Mouse (Mus musculus) forebrain, embryonic 15.5 days (tissue): Measurements from ENCODE around the gene Top2a. TPM values are rescaled to one million over a fixed set of nuclear protein-coding genes. Genes with fewer than 3 reads are reported as not detected.

ENCODE experiments used
- ATAC-seq: fragments of 200-750 bp; cut with Nextera tagmentation; replicated peaks from 2 replicates; pipeline ENCODE4 v1.8.0; 2017; ENCODE audit warnings: mild to moderate bottlenecking, moderate TSS enrichment, moderate library complexity
- H3K27ac ChIP-seq: fragments of 300-500 bp; sonication (generic); replicated peaks from 2 replicates; pipeline ENCODE4 v1.5.1; 2015; ENCODE audit warnings: mild to moderate bottlenecking, inconsistent platforms
- H3K27me3 ChIP-seq: fragments of 300-500 bp; sonication (generic); 2 replicates; pipeline ENCODE4 v1.6.1; 2015; ENCODE audit warnings: inconsistent platforms
- H3K36me3 ChIP-seq: fragments of 300-500 bp; sonication (generic); 2 replicates; pipeline ENCODE4 v1.6.1; 2015; ENCODE audit warnings: mild to moderate bottlenecking, inconsistent platforms
- H3K4me1 ChIP-seq: fragments of 300-500 bp; sonication (generic); 2 replicates; pipeline ENCODE4 v1.6.1; 2015; ENCODE audit warnings: inconsistent platforms
- H3K4me2 ChIP-seq: fragments of 300-500 bp; sonication (generic); replicated peaks from 2 replicates; pipeline ENCODE4 v1.6.1; 2015; ENCODE audit warnings: mild to moderate bottlenecking, inconsistent platforms
- H3K4me3 ChIP-seq: fragments of 300-500 bp; sonication (generic); 2 replicates; pipeline ENCODE4 v1.5.1; 2015; ENCODE audit warnings: mild to moderate bottlenecking, inconsistent platforms
- H3K9ac ChIP-seq: fragments of 300-500 bp; sonication (generic); replicated peaks from 2 replicates; pipeline ENCODE4 v1.6.1; 2015; ENCODE audit warnings: mild to moderate bottlenecking, inconsistent platforms
- H3K9me3 ChIP-seq: fragments of 300-500 bp; sonication (generic); 2 replicates; pipeline ENCODE4 v1.6.1; 2016; ENCODE audit warnings: inconsistent platforms
- WGBS: fragments of 180-500 bp; shearing (Covaris S2); methylation state at CpG from one replicate; pipeline ENCODE4 v1.1.7; 2015; ENCODE audit warnings: mixed read lengths; 5-methylcytosine and 5-hydroxymethylcytosine counted together
- polyA plus RNA-seq: library from polyadenylated mRNA; unstranded; fragments of >200 nt; fragmentation: Nextera tagmentation; extraction: Ambion mirVana; gene quantifications from 2 replicates; pipeline ENCODE4 v1.2.1, GENCODE M21; 2015

Gene Top2a
- polyA plus RNA-seq, result 126 and 141 TPM in 2 replicates

DNA sequence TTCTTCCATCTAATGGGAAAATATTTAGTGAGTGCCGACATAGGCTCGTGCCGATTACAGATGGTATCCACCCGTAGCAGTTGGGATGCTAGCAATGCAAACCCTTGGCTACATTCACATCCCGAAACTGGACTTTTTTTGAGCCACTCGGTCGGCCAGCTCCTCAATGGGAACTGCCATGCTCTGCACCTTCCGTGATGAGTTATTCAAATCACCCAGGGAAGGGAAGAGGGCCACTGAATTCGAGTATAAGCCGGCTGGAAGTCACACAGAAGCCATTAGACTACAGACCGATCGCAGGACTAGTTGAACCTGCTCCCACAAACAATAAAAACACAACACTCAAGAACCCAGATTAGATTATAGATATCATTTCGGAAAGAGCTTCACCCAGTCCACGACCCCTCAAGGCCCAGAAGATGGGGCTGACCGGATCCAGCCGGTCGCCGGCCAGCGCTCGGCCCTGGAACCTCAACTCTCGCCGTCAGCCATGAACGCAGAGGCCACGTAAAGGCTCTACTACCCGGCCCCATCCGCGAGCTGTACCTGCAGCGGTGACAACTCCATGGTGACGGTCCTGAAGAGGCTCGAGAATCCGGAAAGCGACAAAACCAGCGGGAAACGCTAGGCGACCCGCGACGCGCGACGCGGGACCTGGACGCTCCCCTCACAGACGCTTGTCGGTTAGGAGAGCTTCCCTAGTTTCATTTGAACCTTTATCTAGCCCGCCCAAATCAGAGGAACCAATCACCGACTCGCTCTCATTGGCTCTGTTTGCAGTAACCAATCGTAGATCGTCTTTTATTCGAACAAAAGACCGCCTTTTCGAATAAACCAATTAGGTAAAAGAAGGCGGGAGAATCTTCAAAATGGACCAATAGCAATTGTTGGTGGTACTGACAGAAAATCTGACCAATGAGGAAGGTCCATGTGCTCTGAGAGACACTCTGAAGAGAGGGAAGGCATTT is at the start of gene Top2a:
Gene Top2a, minus strand, starts transcription at position 690 of the 968 bp plus-strand sequence.
- Histone ChIP-seq H3K9ac (peak within 1 kb of the TSS; percentile 50), H3K4me1 (peaks cover 19% of the 10 kb centered on the region), H3K9me3 (no peaks in the 10 kb centered on the region), H3K36me3 (no peaks in the 10 kb centered on the region), H3K4me3 (peak within 1 kb of the TSS; percentile 61), H3K27ac (peak within 1 kb of the TSS; percentile 54; the same call in 1 of the 2 replicates), H3K4me2 (peak within 1 kb of the TSS; percentile 63), H3K27me3 (no peaks in the 10 kb centered on the region)
- under 1% methylated on average over 54 of the region's 54 CpGs for WGBS
- ATAC-seq, result peak; percentile 97

DNA sequence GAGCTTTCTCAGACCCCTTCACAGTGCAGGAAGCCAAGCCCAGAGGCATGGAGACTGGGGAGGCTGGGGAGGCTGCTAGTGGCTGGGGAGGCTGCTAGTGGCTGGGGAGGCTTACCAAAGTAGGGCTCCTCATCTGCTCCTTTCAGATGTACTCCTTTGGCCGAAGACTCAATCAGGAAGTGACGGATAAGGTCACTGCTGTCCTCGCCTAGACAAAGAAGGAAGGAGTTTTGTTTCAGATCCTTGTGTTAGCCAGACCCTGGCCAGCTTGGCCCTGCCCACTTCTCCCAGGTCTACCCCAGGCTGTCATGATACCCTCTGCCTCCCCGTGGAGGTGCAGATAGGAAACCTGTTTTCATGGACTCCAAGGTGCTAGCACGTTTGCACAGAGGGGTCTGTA is 49.8 kb upstream of the Top2a start:
- no peaks in the 10 kb centered on the region for H3K4me1 ChIP-seq
- H3K27ac ChIP-seq, result no peak overlapping the region
- no peak for ATAC-seq
- H3K9ac ChIP-seq, result no peak overlapping the region
- H3K27me3 ChIP-seq, result no peaks in the 10 kb centered on the region
- 68% methylated on average over 5 of the region's 5 CpGs for WGBS
- H3K4me2 ChIP-seq, result no peak overlapping the region
- H3K4me3 ChIP-seq, result no peak overlapping the region
- H3K9me3 ChIP-seq, result no peaks in the 10 kb centered on the region
- H3K36me3 ChIP-seq, result no peaks in the 10 kb centered on the region

DNA sequence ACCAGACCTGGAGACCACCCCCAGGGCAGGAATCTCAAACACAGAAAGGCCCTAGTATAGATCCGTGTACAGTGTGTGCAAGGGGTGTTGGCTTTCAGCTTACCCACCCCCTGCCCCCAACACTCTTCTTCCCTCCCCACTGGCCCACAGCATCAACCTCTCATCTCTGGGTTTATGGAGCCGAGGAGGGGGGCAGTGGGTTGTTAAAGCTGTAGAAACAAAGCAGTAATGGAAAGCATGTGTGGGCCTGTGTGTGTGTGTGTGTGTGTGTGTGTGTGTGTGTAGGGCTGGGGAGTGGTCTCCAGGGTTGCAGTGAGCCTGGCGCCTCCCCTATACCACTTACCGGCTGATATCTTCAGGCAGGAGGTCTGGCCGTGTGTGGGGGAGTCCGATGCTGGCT is 47.9 kb upstream of the Top2a start:
- Histone ChIP-seq H3K9ac (no peak overlapping the region), H3K4me2 (no peak overlapping the region), H3K27ac (no peak overlapping the region), H3K4me1 (no peaks in the 10 kb centered on the region), H3K4me3 (no peak overlapping the region), H3K9me3 (no peaks in the 10 kb centered on the region), H3K36me3 (no peaks in the 10 kb centered on the region), H3K27me3 (no peaks in the 10 kb centered on the region)
- WGBS, result 35% methylated on average over 6 of the region's 6 CpGs
- ATAC-seq, result no peak

DNA sequence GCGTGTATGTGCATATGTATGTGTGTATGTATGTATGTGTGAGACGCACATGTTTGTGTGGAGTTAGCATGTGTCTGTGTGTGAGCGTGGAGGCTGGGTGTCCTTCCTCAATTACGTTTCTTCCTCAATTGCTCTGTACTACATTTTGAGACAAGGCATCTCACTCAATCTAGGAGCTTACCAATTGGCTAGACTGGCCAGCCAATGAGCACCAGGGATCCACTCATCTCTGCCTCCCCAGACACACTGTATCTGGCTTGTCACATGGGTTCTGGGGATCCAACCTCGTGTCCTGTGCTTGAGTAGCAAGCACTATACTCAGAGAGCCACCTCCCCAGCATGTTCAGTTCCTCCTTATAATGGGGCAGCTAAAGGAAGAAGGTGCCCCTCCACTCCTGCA is 44.5 kb upstream of the Top2a start:
- WGBS, result 79% methylated on average over 5 of the region's 5 CpGs

DNA sequence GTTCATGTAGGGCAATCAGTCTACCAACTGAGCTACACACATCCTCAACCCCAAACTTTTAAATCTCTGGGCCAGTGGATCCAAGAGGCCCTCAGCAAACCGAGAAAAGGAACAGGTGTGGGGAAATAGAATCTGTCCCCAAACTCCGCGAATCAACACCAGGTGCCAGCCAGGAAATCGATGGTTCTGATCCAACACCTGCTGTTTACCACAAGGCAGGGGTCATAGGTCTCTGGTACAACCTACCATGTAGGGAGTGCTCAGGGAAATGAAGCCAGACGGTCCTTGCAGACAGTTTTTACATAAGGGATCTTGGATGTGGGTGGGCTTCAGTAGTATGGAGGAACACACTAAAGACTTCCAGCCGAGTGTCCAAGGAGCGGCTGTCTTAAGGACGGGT is 43.6 kb upstream of the Top2a start:
- H3K9me3 ChIP-seq, result no peaks in the 10 kb centered on the region
- no peaks in the 10 kb centered on the region for H3K4me1 ChIP-seq
- no peaks in the 10 kb centered on the region for H3K27me3 ChIP-seq
- H3K27ac ChIP-seq, result no peak overlapping the region
- no peaks in the 10 kb centered on the region for H3K36me3 ChIP-seq
- H3K9ac ChIP-seq, result no peak overlapping the region
- 89% methylated on average over 8 of the region's 8 CpGs for WGBS
- ATAC-seq, result no peak
- no peak overlapping the region for H3K4me2 ChIP-seq
- H3K4me3 ChIP-seq, result no peak overlapping the region

More for the DNA sequence above, 44.5 kb upstream of the Top2a start:
- Histone ChIP-seq H3K36me3 (no peaks in the 10 kb centered on the region), H3K4me2 (no peak overlapping the region), H3K27me3 (no peaks in the 10 kb centered on the region), H3K4me3 (no peak overlapping the region), H3K9ac (no peak overlapping the region), H3K4me1 (no peaks in the 10 kb centered on the region), H3K27ac (no peak overlapping the region), H3K9me3 (no peaks in the 10 kb centered on the region)
- ATAC-seq, result no peak

DNA sequence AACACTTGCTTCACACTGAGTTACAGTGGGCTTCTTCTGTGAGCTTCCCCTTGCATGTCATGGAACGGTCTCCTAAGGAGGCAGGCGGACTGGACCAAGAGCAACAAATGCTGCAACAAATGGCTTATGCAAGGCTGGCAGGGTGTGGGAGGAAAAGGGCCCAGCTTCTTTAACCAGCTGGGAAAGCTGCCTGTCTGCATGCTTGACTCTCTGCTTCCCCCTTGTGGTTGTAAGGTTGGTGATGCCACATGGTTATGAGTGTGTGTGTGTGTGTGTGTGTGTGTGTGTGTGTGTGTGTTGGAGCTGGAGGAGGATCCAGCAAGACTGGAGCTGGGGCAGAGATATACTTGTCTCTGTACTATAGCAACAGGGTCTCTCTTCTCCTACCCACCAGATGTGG is 42.0 kb upstream of the Top2a start:
- no peak overlapping the region for H3K4me3 ChIP-seq
- H3K4me2 ChIP-seq, result no peak overlapping the region
- H3K4me1 ChIP-seq, result no peaks in the 10 kb centered on the region
- WGBS, result 7% methylated on average over 2 of the region's 2 CpGs
- no peaks in the 10 kb centered on the region for H3K36me3 ChIP-seq
- no peak overlapping the region for H3K9ac ChIP-seq
- H3K9me3 ChIP-seq, result no peaks in the 10 kb centered on the region
- ATAC-seq, result 0 out of 2 replicates have a peak, but pooled peaks have one; percentile 32
- no peak overlapping the region for H3K27ac ChIP-seq
- no peaks in the 10 kb centered on the region for H3K27me3 ChIP-seq

DNA sequence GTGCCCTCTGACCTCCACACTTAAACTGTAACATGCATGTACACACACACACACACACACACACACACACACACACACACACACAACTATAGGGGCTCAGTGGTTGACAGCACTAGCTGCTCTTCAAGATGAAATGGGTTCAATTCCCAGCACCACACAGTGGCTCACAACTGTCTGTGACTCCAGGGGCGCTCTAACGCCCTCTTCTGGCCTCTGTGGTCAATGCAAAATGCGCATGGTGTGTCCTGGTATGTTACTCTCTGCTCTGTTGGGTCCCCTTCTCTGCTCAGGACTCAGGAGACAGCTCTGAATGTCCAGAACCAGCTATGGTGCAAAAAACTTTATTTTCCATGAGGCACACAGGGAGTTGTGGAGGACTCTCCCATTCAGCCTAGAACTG is 41.4 kb upstream of the Top2a start:
- Histone ChIP-seq H3K9ac (no peak overlapping the region), H3K9me3 (no peaks in the 10 kb centered on the region), H3K4me3 (no peak overlapping the region), H3K4me1 (no peaks in the 10 kb centered on the region), H3K36me3 (no peaks in the 10 kb centered on the region), H3K4me2 (no peak overlapping the region), H3K27me3 (no peaks in the 10 kb centered on the region), H3K27ac (no peak overlapping the region)
- 74% methylated on average over 3 of the region's 3 CpGs for WGBS
- ATAC-seq, result no peak

DNA sequence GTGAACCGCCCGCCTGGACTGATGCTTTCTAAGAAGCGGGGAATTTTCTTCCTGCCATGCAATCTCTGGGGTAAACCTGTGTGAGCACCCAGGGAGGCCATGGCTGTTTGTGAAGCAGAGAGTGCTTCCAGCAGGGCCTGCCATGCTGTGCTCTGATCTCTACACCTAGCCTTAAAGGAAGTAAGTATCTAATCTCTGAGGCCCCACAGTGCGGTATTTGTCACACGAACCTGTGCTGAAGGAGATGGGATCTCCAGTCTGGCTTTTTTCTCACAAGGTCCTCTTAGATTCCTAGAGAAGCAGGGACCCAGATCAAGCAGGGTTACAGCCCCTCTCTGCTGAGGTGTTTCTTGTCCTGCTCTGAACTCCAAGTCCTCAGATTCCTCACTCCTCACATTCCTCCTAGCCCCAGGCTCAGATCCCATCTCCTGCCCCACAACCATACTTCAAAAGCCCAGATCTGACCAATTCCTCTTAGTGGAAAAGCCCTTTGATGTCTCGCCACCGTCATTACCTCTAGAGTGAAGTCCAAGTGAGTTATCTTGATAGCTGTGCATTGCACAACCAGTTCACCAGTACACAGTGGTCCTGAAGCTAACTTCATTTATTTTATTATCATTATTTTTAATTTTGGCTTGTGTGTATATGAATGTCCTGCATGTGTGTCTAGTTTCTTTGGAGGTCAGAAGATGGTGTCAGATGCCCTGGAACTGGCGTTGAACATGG is 39.6 kb upstream of the Top2a start:
- H3K9me3 ChIP-seq, result no peaks in the 10 kb centered on the region
- WGBS, result 49% methylated on average over 8 of the region's 8 CpGs
- no peak overlapping the region for H3K27ac ChIP-seq
- no peak overlapping the region for H3K4me2 ChIP-seq
- ATAC-seq, result no peak
- no peaks in the 10 kb centered on the region for H3K27me3 ChIP-seq
- H3K9ac ChIP-seq, result no peak overlapping the region
- H3K4me3 ChIP-seq, result no peak overlapping the region
- no peaks in the 10 kb centered on the region for H3K4me1 ChIP-seq
- no peaks in the 10 kb centered on the region for H3K36me3 ChIP-seq

DNA sequence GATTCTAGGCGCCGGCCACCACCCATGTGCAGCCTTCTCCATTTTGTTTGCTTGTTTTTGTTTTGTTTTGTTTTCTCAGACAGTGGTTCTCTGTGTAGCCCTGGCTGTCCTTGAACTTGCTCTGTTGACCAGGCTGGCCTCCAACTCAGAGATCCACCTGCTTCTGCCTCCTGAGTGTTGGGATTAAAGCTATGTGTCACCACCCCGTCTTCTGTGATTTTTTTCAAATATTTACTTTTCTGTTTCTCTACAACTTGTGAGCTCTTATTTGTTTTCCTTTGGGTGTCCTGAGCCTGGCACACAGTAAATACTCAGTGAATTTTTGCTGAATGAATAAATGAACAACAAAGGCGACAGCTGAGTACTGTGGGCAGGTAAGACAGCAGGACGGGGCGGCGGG is 38.7 kb upstream of the Top2a start:
- 82% methylated on average over 7 of the region's 7 CpGs for WGBS
- Histone ChIP-seq H3K27me3 (no peaks in the 10 kb centered on the region), H3K27ac (no peak overlapping the region), H3K4me1 (no peaks in the 10 kb centered on the region), H3K9ac (no peak overlapping the region), H3K4me3 (no peak overlapping the region), H3K4me2 (no peak overlapping the region), H3K9me3 (no peaks in the 10 kb centered on the region), H3K36me3 (no peaks in the 10 kb centered on the region)
- no peak for ATAC-seq

DNA sequence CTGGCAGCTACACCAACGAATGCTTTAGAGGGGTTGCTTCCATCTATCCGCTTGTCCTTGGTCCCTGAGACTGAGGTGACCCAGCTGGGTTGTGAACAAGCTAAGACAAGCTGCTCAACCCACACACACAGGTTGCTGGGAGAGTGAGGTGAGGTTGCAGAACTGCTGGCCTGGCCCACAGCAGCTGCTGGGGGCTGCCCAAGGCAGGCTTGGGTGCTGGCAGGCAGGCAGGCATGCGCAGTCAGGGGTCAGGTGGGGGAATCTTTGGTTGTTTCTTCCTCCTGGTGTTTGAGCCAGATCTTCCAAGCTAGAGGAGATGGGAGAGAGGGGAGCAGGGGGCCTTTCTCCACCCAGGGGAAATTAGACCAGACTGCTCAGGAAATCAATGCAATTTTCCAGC is 36.4 kb upstream of the Top2a start:
- Histone ChIP-seq H3K27me3 (no peaks in the 10 kb centered on the region), H3K27ac (no peak overlapping the region), H3K9me3 (no peaks in the 10 kb centered on the region), H3K4me3 (no peak overlapping the region), H3K9ac (no peak overlapping the region), H3K4me1 (peaks cover 4% of the 10 kb centered on the region), H3K4me2 (no peak overlapping the region), H3K36me3 (no peaks in the 10 kb centered on the region)
- ATAC-seq, result no peak
- WGBS, result 90% methylated on average over 3 of the region's 3 CpGs

DNA sequence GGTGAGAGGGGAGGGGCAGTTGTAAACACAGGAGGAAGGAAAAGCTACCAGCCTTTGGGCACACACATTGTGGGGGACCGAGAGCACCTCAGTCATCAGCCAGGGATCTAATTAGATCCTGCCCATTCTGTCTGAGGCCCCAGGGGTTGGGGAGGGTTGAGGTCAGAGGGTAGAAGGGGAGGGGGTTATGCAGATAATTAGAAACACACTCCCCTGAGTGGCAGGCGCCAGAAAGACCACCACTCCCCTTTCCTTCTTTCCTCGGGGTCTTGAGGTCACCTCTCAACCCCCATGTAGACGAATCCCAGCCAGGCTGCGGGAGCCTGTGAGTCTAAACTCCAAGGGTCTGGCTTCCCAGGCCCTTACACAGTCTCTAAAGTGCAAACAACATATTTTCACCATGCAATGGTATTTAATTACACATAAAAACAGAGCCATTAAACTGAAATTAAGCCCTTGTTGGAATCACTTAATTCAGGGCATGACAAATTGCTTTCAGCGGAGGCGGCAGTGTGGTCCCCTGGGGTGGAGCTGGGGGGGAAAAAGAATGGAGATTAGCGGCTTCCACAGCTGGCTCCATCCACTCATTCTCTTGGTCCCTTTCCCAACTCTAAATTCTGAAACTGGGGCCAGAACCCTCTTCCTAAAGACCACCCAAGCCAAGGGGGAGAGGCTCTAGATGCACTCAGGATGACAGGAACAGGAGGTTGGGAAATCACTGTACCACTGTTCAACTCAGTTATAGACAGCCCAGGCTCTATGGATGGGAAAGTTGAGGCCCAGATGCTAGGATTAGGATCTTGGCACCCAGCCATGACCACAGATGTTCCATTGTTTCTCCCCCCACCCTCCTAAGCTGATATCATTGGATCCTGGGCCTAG is 31.8 kb upstream of the Top2a start:
- Histone ChIP-seq H3K9ac (no peak overlapping the region), H3K4me3 (no peak overlapping the region), H3K27ac (no peak overlapping the region), H3K27me3 (no peaks in the 10 kb centered on the region), H3K36me3 (peaks cover 8% of the 10 kb centered on the region), H3K4me1 (peaks cover 6% of the 10 kb centered on the region), H3K9me3 (no peaks in the 10 kb centered on the region), H3K4me2 (no peak overlapping the region)
- WGBS, result 5% methylated on average over 8 of the region's 8 CpGs
- ATAC-seq, result no peak
